Mouse (Mus musculus): ENCODE data around the gene Gm49776.
"Not testable (repeated sequence)": the region's sequence is repeated elsewhere in the genome, so short reads cannot be mapped to it uniquely, and the experiment has no call there.

Gene Gm49776

GRCm38 (mm10) chr16:18258221-18258620, at the start of gene Gm49776:
Gene Gm49776, minus strand, starts transcription at chr16:18258321.
- no peak for DNase-seq

- DNase-seq = not testable (repeated sequence)
These were observed 31.5 kb upstream of the Gm49776 start for GRCm38 (mm10) chr16:18289614-18290013.

GRCm38 (mm10) chr16:18289067-18289588, 31.0 kb upstream of the Gm49776 start, which contains the start of gene Dgcr8:
Gene Dgcr8, minus strand, starts transcription at chr16:18289246.
- DNase-seq = peak; percentile 99

GRCm38 (mm10) chr16:18288581-18289061, 30.5 kb upstream of the Gm49776 start:
- DNase-seq = no peak

GRCm38 (mm10) chr16:18288166-18288565, 30.0 kb upstream of the Gm49776 start:
- peak; percentile 8 for DNase-seq

GRCm38 (mm10) chr16:18275166-18275565, 17.0 kb upstream of the Gm49776 start:
- DNase-seq = no peak

GRCm38 (mm10) chr16:18268182-18268581, 10.1 kb upstream of the Gm49776 start:
- DNase-seq = no peak

- no peak for DNase-seq
These were observed 6.9 kb upstream of the Gm49776 start for GRCm38 (mm10) chr16:18265024-18265423.

- DNase-seq = no peak
These were observed 4.3 kb downstream of the Gm49776 start for GRCm38 (mm10) chr16:18253866-18254265.

GRCm38 (mm10) chr16:18252736-18253135, 5.4 kb downstream of the Gm49776 start:
- no peak for DNase-seq

GRCm38 (mm10) chr16:18250828-18251790, 7.0 kb downstream of the Gm49776 start:
- no peak for DNase-seq

GRCm38 (mm10) chr16:18250231-18250630, 7.9 kb downstream of the Gm49776 start:
- no peak for DNase-seq

GRCm38 (mm10) chr16:18249364-18249967, 8.7 kb downstream of the Gm49776 start:
- DNase-seq = peak; percentile 48

- peak; percentile 99 for DNase-seq
These were observed 9.4 kb downstream of the Gm49776 start, which contains the start of the genes Trmt2a and Ranbp1 for GRCm38 (mm10) chr16:18248433-18249363. Gene Trmt2a, plus strand, starts transcription at chr16:18248679. Gene Ranbp1, minus strand, starts transcription at chr16:18248732.

GRCm38 (mm10) chr16:18247521-18248399, 10.4 kb downstream of the Gm49776 start:
- DNase-seq = no peak

- no peak for DNase-seq
These were observed 16.5 kb downstream of the Gm49776 start for GRCm38 (mm10) chr16:18241581-18241980.

- DNase-seq = no peak
These were observed 21.2 kb downstream of the Gm49776 start for GRCm38 (mm10) chr16:18236676-18237501.

GRCm38 (mm10) chr16:18235389-18236065, 22.6 kb downstream of the Gm49776 start:
- DNase-seq = peak; percentile 84

- peak; percentile 89 for DNase-seq
These were observed 23.3 kb downstream of the Gm49776 start, which contains the start of gene Zdhhc8 for GRCm38 (mm10) chr16:18234671-18235388. Gene Zdhhc8, minus strand, starts transcription at chr16:18235136.

Data from kidney, postnatal 14 days (tissue).